Mouse (Mus musculus): ENCODE data around the gene Upp2.

DNA sequence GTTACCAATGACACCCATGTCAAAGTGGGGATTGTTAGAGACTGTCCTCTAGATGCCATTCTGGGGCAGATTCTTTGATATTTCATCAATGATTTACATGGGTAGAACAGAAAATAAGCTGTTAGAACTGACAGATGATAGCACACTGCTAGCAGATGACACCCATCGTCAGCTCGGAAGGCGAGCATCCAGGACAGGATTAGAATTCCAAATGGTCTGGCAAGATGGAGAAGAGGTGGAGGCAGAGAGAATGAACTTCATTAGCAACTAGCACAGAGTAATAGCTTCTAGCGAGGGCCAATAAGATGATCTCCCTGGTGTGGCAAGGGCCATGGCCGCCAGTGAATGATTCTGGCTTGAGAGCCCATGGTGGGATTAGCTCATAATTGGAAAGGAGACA lies 48.7 kb downstream of the Upp2 start:
- TF ChIP-seq POLR2A (IDR thresholded peaks at IDR 0.05; ENCODE audit: borderline replicate concordance, extremely low read depth, low read depth, low read length) = no peak
- no peak for TF ChIP-seq CTCF (IDR thresholded peaks at IDR 0.05; ENCODE audit: insufficient read depth, low read length)
